Mouse (Mus musculus) T-helper 1 cell (primary cell): ENCODE results near the gene Galnt7.

Experiments
- in situ Hi-C: fragments of 300-600 bp; cut with MboI, MseI; formaldehyde crosslinking; loops from one replicate; pipeline ENCODE4 v1.15.1; 2025; ENCODE audit warnings: high pct_unique_total_duplicates

Gene Galnt7

GRCm38 (mm10) chr8:57498847-57499511 lies 153.9 kb downstream of the Galnt7 start:
- in situ Hi-C loops = no loop called here

GRCm38 (mm10) chr8:57498494-57498846 lies 154.4 kb downstream of the Galnt7 start:
- in situ Hi-C loops = no loop called here

DNA sequence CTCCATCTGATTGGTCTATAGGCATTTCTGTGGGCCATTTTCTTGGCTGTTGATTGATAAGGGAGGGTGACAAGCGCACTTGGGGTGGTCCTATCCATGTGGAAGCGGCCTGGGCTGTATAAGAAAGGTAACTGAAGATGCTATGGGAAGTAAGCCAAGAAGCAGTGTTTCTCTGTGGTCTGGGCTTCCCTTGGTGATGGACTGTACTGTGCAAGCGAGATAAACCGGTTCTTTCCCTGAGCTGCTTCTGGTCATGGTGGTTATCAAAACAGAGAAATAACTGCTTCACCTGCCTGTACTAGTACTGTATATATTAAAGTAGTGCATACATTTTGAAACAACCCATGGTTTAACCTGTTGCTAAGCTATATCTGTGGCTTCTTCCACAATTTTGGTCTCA lies 161.0 kb downstream of the Galnt7 start:
- in situ Hi-C loops = no loop called here

DNA sequence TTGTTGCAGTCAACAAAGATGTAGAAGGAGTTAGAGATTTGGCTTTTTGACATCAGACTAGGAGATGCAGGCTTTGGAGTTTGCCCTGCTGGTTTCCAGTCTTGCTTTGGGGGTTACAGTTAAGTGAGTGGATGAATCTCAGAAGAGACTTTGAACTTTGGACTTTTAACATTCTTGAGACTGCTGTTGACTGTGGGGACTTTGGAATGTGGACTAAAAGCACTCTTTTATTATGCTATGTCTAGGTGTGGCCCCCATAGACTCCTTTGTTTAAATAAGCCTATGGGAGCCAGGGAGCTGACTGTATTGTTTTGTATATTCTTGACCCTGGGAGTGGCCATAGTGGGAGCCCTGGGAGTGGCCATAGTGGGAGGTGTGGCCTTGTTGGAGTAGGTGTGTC lies 162.9 kb downstream of the Galnt7 start:
- in situ Hi-C loops = no loop called here

DNA sequence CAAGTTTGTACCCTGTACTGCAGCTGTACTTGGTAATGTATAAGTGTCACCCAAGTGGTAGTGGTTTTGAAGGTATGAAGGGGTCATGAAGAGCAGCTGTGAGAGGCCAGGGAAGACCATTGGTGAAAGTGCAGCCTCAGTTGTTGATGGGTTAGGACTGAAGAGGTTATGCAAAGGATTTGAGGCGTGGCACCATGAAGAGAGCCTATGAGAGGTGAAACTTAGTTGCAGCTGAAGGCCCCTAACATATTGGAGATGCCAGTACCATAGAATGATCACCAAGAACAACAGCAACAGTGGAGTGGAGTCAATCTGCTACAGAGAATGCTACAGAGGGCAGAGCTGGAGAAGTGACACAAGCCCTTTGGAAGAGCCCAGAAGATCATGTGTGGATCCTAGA lies 163.5 kb downstream of the Galnt7 start:
- in situ Hi-C loops = no loop called here

GRCm38 (mm10) chr8:57488312-57488765 lies 164.5 kb downstream of the Galnt7 start:
- in situ Hi-C loops = no loop called here

DNA sequence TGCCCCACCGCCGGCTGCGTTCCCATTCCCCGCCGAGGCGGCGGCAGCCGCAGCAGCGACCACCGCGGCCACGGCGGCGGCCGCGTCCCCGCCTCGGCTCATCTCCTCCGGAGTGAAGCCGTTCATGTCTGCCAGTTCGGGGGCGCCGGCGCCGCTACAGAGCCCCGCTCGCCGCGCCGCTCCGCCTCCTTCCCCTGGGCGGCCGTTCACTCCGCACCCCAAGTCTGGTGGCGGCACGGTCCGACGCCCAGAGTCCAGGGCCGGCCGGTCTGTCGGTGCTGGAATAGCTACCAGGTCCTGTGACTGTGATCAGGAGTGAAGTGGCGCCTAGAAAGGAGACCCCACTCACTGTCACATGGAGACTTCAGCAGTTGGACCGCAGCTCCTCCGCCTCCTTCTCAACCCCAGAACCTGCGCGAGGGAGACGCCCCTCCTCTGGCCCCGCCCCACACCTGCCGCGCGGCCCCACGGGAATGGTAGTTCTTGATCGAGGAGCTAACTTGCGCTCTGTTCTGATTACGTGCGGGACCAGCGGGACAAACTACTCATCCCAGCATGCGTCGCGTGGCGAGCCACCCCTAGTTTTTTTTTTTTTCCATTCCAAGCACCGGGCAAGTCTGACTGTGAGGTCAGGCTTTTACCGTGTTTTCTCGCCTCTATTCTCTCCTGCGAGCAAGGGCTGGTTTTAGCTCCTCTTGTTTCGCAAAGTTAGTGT lies 165.2 kb downstream of the Galnt7 start, which contains the start of gene Sap30:
Sap30 (minus strand) TSS at position 420 of the 715 bp plus-strand sequence.
- in situ Hi-C loops = no loop called here

DNA sequence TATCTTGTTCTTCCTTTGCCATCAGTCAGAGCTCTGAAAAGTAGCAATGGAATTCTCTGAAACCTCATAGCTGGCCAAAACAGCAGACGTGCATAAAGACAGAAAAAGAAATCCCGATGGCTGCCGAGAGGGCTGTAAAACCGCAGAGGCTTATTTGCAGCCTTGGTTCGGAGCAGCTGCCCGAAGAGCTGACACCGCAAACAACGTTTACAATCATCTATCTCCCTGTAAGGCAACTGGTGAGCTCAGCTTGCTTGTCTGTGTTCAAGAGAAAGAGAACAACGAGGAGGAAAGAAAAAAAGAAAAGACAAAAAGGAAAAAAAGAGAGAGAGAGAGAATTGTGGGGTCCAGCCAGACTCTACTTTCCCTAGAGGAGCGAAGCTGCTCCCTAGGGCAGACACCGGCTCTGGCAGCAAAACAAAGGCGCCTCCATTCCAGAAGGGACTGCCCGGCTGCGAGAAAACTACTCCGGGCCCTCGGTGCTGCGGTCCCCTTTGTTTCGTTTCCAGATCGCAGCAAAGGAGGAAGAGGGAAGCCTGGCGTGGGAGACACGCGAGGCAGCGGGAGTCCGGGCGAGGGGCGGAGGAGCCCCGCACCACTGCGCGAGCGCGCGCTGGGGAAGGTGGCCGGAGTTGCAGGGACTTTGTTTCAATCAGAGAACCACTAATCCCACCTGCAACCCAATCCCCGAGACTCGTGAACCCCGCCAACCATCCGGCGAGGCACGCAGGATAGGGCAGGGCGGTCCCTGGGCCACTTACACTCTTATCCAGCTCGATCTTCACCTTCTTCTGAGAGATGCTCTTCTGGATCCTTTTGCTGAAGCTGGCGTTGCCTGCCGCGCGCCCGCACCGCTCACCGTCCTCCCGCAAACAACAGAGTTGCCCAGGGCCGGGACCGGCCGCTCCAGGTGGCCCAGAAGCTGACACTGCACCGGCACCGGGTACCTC lies 166.1 kb downstream of the Galnt7 start:
- in situ Hi-C loops = no loop called here

DNA sequence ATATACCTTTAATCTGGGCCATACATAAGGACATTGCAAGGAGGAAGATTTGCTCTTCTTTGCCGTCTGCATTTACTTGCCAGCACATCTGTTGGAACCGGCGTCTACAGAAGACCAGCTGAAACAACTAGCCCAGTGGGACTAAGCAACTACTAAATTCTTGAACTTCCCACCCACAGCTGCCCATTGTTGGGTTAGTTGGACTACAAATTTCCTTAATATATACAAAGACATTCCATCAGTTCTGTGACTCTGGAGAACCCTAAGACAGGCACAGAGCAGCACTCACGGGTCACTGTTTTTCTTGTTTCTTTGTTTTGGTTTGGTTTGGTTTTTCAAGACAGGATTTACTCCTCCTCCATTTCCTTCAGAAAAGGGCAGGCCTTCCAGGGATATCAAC lies 172.2 kb downstream of the Galnt7 start:
- in situ Hi-C loops = no loop called here

DNA sequence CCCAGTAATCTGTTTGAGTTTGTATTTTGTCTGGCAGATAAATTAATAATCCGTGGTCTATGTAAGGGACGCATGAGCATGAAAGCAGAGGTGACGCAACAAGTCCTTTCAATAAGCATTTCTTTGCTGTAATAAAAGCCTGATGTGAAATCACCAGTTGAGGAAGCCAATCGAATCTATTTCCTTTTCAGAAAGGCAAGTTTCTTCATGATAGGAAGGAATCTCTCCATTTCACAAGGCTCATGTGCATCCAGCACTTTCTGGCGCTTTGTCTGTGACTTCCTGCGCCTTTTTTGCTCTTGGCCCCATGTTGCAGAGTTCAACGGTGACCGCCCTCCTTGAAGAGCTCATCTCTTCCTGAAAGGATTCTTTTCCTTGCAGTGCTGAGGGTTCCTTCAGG lies 173.1 kb downstream of the Galnt7 start:
- in situ Hi-C loops = no loop called here

DNA sequence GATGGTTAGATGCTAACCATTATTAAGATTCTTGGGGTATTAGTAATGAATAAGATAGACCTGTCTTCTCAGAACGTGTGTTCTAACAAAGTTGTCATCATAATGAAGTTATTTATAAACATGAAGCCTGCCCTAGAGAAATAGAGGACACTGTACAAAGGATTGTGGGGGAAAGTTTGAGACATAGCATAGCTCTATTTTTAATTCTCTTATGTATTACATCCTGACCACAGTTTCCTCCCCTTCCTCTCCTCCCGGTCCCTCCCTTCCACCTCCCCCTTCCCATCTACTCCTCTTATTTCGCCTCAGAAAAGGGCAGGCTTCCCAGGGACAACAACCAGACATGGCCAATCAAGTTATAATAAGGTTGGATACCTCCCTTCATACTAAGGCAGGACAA lies 174.4 kb downstream of the Galnt7 start:
- in situ Hi-C loops = no loop called here
